Comparison of ENCODE assay signal across 8 mouse cellular contexts in genomic region chr7:3366705-3367516, GRCm38 (mm10). TPM values are rescaled to one million over a fixed set of nuclear protein-coding genes. Genes with fewer than 3 reads are reported as not detected.
DNase-seq lines count a peak whose midpoint lies in the region; ATAC-seq and TF ChIP-seq lines count a peak whose summit lies in the region.
"Had no signal": no experiment of that assay in that cellular context is flagged by ENCODE, and none has a peak within 500 bp of the region (broad histone marks: within the 10 kb centered on the region; RNA-seq: fewer than 3 reads in every experiment).

No protein-coding gene starts in this region.

- H3K27ac ChIP-seq in kidney, adult 2 months (ENCODE audit: insufficient read depth, low read depth, low read length) = no peak overlapping the region
- no peak overlapping the region for H3K27ac ChIP-seq in bone marrow macrophage, adult 2 months (ENCODE audit: insufficient read depth, low read depth, low read length)
- no peak overlapping the region for H3K27ac ChIP-seq in forebrain, postnatal 0 days (ENCODE audit: low read depth, low read length)
- no peak overlapping the region for H3K27ac ChIP-seq in midbrain, embryonic 13.5 days
- H3K27ac ChIP-seq: liver, embryonic 14.5 days had no signal

- no peak for TF ChIP-seq CTCF in kidney, adult 2 months (conservative IDR thresholded peaks at IDR 0.05; ENCODE audit: insufficient read depth, insufficient read length, low read depth, low read length)
- TF ChIP-seq CTCF in bone marrow macrophage, adult 2 months (IDR thresholded peaks at IDR 0.05; ENCODE audit: low read depth, low read length) = 0 out of 2 replicates have a peak, but pooled peaks have one; percentile 19
- no peak for TF ChIP-seq CTCF in forebrain, postnatal 0 days (IDR thresholded peaks at IDR 0.05; ENCODE audit: low read depth)

- H3K36me3 ChIP-seq in kidney, adult 2 months (ENCODE audit: control insufficient read depth, insufficient read depth, low read length) = no peaks in the 10 kb centered on the region
- H3K36me3 ChIP-seq in forebrain, postnatal 0 days (ENCODE audit: insufficient read depth) = 0 out of 2 replicates have a peak, but pooled peaks cover 8% of the 10 kb centered on the region
- peaks cover 29% of the 10 kb centered on the region for H3K36me3 ChIP-seq in midbrain, embryonic 13.5 days

- H3K4me1 ChIP-seq in kidney, adult 2 months (ENCODE audit: control insufficient read depth, insufficient read depth, low read length) = no peaks in the 10 kb centered on the region
- H3K4me1 ChIP-seq in bone marrow macrophage, adult 2 months (ENCODE audit: control insufficient read depth, insufficient read depth, low read length) = peaks cover 13% of the 10 kb centered on the region; the same call in 1 of the 2 replicates
- no peaks in the 10 kb centered on the region for H3K4me1 ChIP-seq in forebrain, postnatal 0 days (ENCODE audit: insufficient read depth)
- H3K4me1 ChIP-seq in midbrain, embryonic 13.5 days (replicated peaks) = peaks cover 12% of the 10 kb centered on the region

- peak overlapping the region; percentile 29 for H3K4me2 ChIP-seq in forebrain, postnatal 0 days (ENCODE audit: low read depth)
- H3K4me2 ChIP-seq in midbrain, embryonic 13.5 days (replicated peaks) = no peak overlapping the region; the same call in 1 of the 2 replicates

- no peaks in the 10 kb centered on the region for H3K9me3 ChIP-seq in forebrain, postnatal 0 days (ENCODE audit: low read length)
- no peaks in the 10 kb centered on the region for H3K9me3 ChIP-seq in midbrain, embryonic 13.5 days

- TF ChIP-seq POLR2A in kidney, adult 2 months (IDR thresholded peaks at IDR 0.05; ENCODE audit: low read depth, low read length) = no peak
- TF ChIP-seq POLR2A in bone marrow macrophage, adult 2 months (IDR thresholded peaks at IDR 0.05; ENCODE audit: borderline replicate concordance, low read depth, low read length) = no peak

- peak overlapping the region; percentile 35 for H3K4me3 ChIP-seq in kidney, adult 2 months (ENCODE audit: insufficient read depth, low read depth, low read length)
- peak overlapping the region; percentile 40 for H3K4me3 ChIP-seq in bone marrow macrophage, adult 2 months (ENCODE audit: insufficient read depth, low read length)
- no peak overlapping the region for H3K4me3 ChIP-seq in forebrain, postnatal 0 days (ENCODE audit: low read depth, low read length)
- no peak overlapping the region for H3K4me3 ChIP-seq in midbrain, embryonic 13.5 days (replicated peaks)

- no peaks in the 10 kb centered on the region for H3K27me3 ChIP-seq in kidney, adult 2 months (replicated peaks; ENCODE audit: control insufficient read depth, insufficient read depth, low read length)
- H3K27me3 ChIP-seq in forebrain, postnatal 0 days (ENCODE audit: insufficient read depth, low read length) = no peaks in the 10 kb centered on the region
- peaks cover 19% of the 10 kb centered on the region; the same call in 1 of the 2 replicates for H3K27me3 ChIP-seq in midbrain, embryonic 13.5 days

- H3K9ac ChIP-seq in forebrain, postnatal 0 days = no peak overlapping the region
- H3K9ac ChIP-seq in midbrain, embryonic 13.5 days (replicated peaks) = no peak overlapping the region
- H3K9ac ChIP-seq: liver, embryonic 14.5 days had no signal

- WGBS in kidney, adult 2 months = 16% methylated on average over 42 of the region's 42 CpGs
- 27% methylated on average over 42 of the region's 42 CpGs for WGBS in forebrain, postnatal 0 days
- 20% methylated on average over 42 of the region's 42 CpGs for WGBS in midbrain, embryonic 13.5 days

- peak; percentile 32; the same call in 1 of the 2 replicates for ATAC-seq in forebrain, postnatal 0 days
- peak; percentile 41 for ATAC-seq in midbrain, embryonic 13.5 days

- DNase-seq in kidney, adult 2 months = no peak
- no peak for DNase-seq in kidney, adult 9 months
- DNase-seq in forebrain, postnatal 0 days = no peak
- DNase-seq in frontal cortex, postnatal 25 days (ENCODE audit: low spot score in 2 of 2) = no peak
- DNase-seq in layer of hippocampus, adult 11-12 months (ENCODE audit: low spot score) = no peak

RNA-seq across cellular contexts. Expression of gene Cacng8, which starts 23.6 kb away (rescaled TPM):
- polyA plus RNA-seq in kidney, adult 2 months (2012; rRNA removed) = 0.11 TPM in 1 of 2 replicates, not detected in the other
- 0.40 and 0.77 TPM in 2 replicates for polyA plus RNA-seq in bone marrow macrophage, adult 2 months (2012; ENCODE audit: insufficient read depth, insufficient read length, missing spikeins)
- total RNA-seq in forebrain, postnatal 0 days (2014; rRNA removed) = 41.5 and 42.2 TPM in 2 replicates
- 16.5 and 17.8 TPM in 2 replicates for polyA plus RNA-seq in forebrain, postnatal 0 days (2015; fragmentation: Nextera tagmentation; extraction: Ambion mirVana)
- polyA plus RNA-seq in midbrain, embryonic 13.5 days (2015; fragmentation: Nextera tagmentation; extraction: Ambion mirVana) = 12.9 and 13.9 TPM in 2 replicates

RNA-seq across cellular contexts. Expression of gene Cacng7, which starts 34.2 kb away (rescaled TPM):
- polyA plus RNA-seq in kidney, adult 2 months (2012; rRNA removed) = 3.4 and 4.4 TPM in 2 replicates
- polyA plus RNA-seq in bone marrow macrophage, adult 2 months (2012; ENCODE audit: insufficient read depth, insufficient read length, missing spikeins) = 0.48 TPM in 1 of 2 replicates, not detected in the other
- total RNA-seq in forebrain, postnatal 0 days (2014; rRNA removed) = 73.4 and 78.9 TPM in 2 replicates
- polyA plus RNA-seq in forebrain, postnatal 0 days (2015; fragmentation: Nextera tagmentation; extraction: Ambion mirVana) = 2.3 and 2.5 TPM in 2 replicates
- 4.3 and 5.2 TPM in 2 replicates for polyA plus RNA-seq in midbrain, embryonic 13.5 days (2015; fragmentation: Nextera tagmentation; extraction: Ambion mirVana)

RNA-seq across cellular contexts. Expression of gene Cacng6, which starts 57.1 kb away (rescaled TPM):
- 1.3 TPM in 1 of 2 replicates, not detected in the other for polyA plus RNA-seq in kidney, adult 2 months (2012; rRNA removed)
- not detected in 2 replicates for polyA plus RNA-seq in bone marrow macrophage, adult 2 months (2012; ENCODE audit: insufficient read depth, insufficient read length, missing spikeins)
- 0.15 and 0.38 TPM in 2 replicates for total RNA-seq in forebrain, postnatal 0 days (2014; rRNA removed)
- polyA plus RNA-seq in forebrain, postnatal 0 days (2015; fragmentation: Nextera tagmentation; extraction: Ambion mirVana) = 0.35 and 0.43 TPM in 2 replicates
- polyA plus RNA-seq in midbrain, embryonic 13.5 days (2015; fragmentation: Nextera tagmentation; extraction: Ambion mirVana) = not detected in 2 replicates
- polyA plus RNA-seq: liver, embryonic 14.5 days had no signal

Comparison
In these comparisons a context has a peak if more than half of its experiments do, and no peak if none do; other contexts are left out.
1. H3K4me3 ChIP-seq: peak in kidney, adult 2 months (single experiment) and bone marrow macrophage, adult 2 months (single experiment); none in forebrain, postnatal 0 days (single experiment) and midbrain, embryonic 13.5 days (single experiment).